Mouse (Mus musculus) myocyte (in vitro differentiated cells): Measurements from ENCODE around the gene Zfp128.
"Not testable (repeated sequence)": the region's sequence is repeated elsewhere in the genome, so short reads cannot be mapped to it uniquely, and the experiment has no call there.

Experiments used
- MYOD1 ChIP-seq, 3 experiments: IDR thresholded peaks; one replicate each; pipeline ENCODE4 v1.6.1; 2011; ENCODE audit warnings: control low read depth in 2 of 3, low read depth in 2 of 3, mild to moderate bottlenecking in 2 of 3, moderate library complexity in 1 of 3; ENCODE audit not compliant: insufficient read length in 2 of 3, control insufficient read depth in 1 of 3
- POLR2A ChIP-seq: IDR thresholded peaks from one replicate; pipeline ENCODE4 v1.6.1; 2011; ENCODE audit warnings: low read depth, mild to moderate bottlenecking, control low read depth, moderate library complexity; ENCODE audit not compliant: insufficient read length
- TCF3 ChIP-seq: IDR thresholded peaks from one replicate; pipeline ENCODE4 v1.6.1; 2011; ENCODE audit warnings: low read depth, control low read depth; ENCODE audit not compliant: insufficient read length

DNA sequence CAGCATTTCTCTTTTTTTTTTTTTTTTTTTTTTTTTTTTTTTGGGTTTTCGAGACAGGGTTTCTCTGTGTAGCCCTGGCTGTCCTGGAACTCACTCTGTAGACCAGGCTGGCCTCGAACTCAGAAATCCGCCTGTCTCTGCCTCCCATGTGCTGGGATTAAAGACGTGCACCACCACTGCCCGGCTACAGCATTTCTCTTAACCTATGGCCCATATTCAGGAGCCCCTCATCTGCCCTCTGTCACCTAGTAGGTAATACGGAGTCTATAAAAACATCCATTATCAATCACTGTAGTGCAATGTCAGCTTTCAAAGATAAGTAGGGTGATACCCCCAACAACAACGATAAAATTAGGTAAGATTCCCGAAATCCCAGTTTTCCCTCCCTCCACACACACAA lies 39.5 kb downstream of the Zfp128 start:
- not testable (repeated sequence) for TF ChIP-seq POLR2A; MYOD1 (IDR thresholded peaks at IDR 0.05; ENCODE audit: control insufficient read depth in 1 of 3, insufficient read length in 2 of 3, low read depth in 2 of 3); TCF3
